Mouse (Mus musculus): ENCODE results near the gene Sfswap. TPM values are rescaled to one million over a fixed set of nuclear protein-coding genes. Genes with fewer than 3 reads are reported as not detected.
"Not testable (repeated sequence)": the region's sequence is repeated elsewhere in the genome, so short reads cannot be mapped to it uniquely, and the experiment has no call there.

Sfswap gene
- total RNA-seq, 1 experiment = 69.5 TPM

DNA sequence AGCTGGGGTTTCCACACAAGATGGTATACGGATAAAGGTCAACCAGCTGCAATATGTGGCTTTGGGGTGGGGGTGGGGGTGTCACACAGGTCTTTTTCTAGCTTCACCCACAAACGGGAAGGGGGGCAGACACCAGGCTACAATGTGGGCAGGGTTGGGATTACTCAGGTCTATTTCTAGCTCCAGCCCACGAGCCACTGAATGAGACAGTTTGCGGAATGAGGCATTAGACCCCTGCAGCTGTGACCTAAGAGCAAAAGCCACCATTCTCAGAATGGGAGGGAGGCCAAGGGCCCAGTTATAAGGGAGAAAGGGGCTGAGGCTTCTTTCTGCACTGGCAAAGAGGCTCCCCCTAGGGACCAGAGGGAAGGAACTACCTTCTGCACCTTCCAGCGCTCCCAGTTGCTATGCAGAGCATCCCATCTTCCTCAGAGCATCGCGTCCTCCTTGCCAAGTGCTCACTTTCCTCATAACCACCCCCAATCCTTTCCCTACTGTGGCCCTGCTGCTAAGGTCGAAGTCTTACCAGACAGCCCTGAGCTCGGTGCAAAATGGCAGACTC lies 44.4 kb upstream of the Sfswap start:
- Histone ChIP-seq H3K9me3 (ENCODE audit: control insufficient read depth, insufficient read depth, low read depth, low read length) (no peaks in the 10 kb centered on the region), H3K4me3 (ENCODE audit: insufficient read depth in 1 of 2, low read depth in 1 of 2, low read length in 2 of 2, poor library complexity in 1 of 2, severe bottlenecking in 1 of 2) (no peak overlapping the region), H3K4me1 (ENCODE audit: control insufficient read depth in 2 of 2, insufficient read depth in 2 of 2, low read length in 2 of 2, poor library complexity in 1 of 2) (peaks cover 0 to 9% of the 10 kb centered on the region in 2 experiments; a peak in 1 of 4 replicates), H3K36me3 (ENCODE audit: control insufficient read depth, insufficient read depth, low read length, poor library complexity, severe bottlenecking) (no peaks in the 10 kb centered on the region), H3K9ac (ENCODE audit: insufficient read depth, low read depth, low read length, poor library complexity, severe bottlenecking) (no peak overlapping the region), H3K27ac (ENCODE audit: insufficient read depth, low read depth, low read length, poor library complexity, severe bottlenecking) (no peak overlapping the region)
- TF ChIP-seq ZNF384 (IDR thresholded peaks at IDR 0.05; ENCODE audit: low read depth, low read length) (no peak), ZC3H11A (IDR thresholded peaks at IDR 0.05; ENCODE audit: borderline replicate concordance, low read depth, low read length) (no peak), HCFC1 (IDR thresholded peaks at IDR 0.05; ENCODE audit: borderline replicate concordance, insufficient read depth, low read length) (no peak), CHD2 (IDR thresholded peaks at IDR 0.05; ENCODE audit: low read depth, low read length) (no peak), MAFK (IDR thresholded peaks at IDR 0.05; ENCODE audit: insufficient read depth, low read depth, low read length) (no peak)
- in situ Hi-C loops (cut with MboI; ENCODE audit: low sequenced_read_pairs in 2 of 2, unreplicated experiment in 2 of 2) = no loop called here
- no peak for DNase-seq (ENCODE audit: low read depth, low spot score)

DNA sequence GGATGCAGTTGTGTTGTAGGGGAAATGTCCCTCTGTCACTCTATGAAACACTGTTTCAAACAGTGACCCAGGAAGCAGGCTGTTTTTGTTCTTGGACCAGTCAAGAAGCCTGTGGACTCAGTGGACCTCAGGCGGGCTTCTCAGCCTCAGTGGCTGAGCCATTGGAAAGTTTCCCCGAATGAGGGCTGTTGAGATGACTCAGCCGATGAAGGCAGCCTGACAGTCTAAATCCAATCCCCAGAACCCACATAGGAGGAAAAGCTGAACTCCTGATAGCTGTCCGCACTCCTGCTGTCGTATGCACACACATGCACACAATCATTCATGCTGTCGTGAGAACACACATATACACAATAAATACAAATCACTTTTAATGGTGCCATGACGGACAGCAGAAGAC lies 42.9 kb upstream of the Sfswap start:
- Histone ChIP-seq H3K27ac (ENCODE audit: insufficient read depth, low read depth, low read length, poor library complexity, severe bottlenecking) (no peak overlapping the region), H3K4me1 (ENCODE audit: control insufficient read depth in 2 of 2, insufficient read depth in 2 of 2, low read length in 2 of 2, poor library complexity in 1 of 2) (peaks cover 0 to 9% of the 10 kb centered on the region in 2 experiments; a peak in 1 of 4 replicates), H3K4me3 (ENCODE audit: insufficient read depth in 1 of 2, low read depth in 1 of 2, low read length in 2 of 2, poor library complexity in 1 of 2, severe bottlenecking in 1 of 2) (no peak overlapping the region), H3K36me3 (ENCODE audit: control insufficient read depth, insufficient read depth, low read length, poor library complexity, severe bottlenecking) (no peaks in the 10 kb centered on the region), H3K9me3 (ENCODE audit: control insufficient read depth, insufficient read depth, low read depth, low read length) (no peaks in the 10 kb centered on the region), H3K9ac (ENCODE audit: insufficient read depth, low read depth, low read length, poor library complexity, severe bottlenecking) (no peak overlapping the region)
- no peak for TF ChIP-seq HCFC1 (IDR thresholded peaks at IDR 0.05; ENCODE audit: borderline replicate concordance, insufficient read depth, low read length)
- no peak for TF ChIP-seq MAFK (IDR thresholded peaks at IDR 0.05; ENCODE audit: insufficient read depth, low read depth, low read length)
- TF ChIP-seq CHD2 (IDR thresholded peaks at IDR 0.05; ENCODE audit: low read depth, low read length) = no peak
- TF ChIP-seq ZNF384 (IDR thresholded peaks at IDR 0.05; ENCODE audit: low read depth, low read length) = no peak
- TF ChIP-seq ZC3H11A (IDR thresholded peaks at IDR 0.05; ENCODE audit: borderline replicate concordance, low read depth, low read length) = no peak
- DNase-seq (ENCODE audit: low read depth, low spot score) = no peak
- in situ Hi-C loops (cut with MboI; ENCODE audit: low sequenced_read_pairs in 2 of 2, unreplicated experiment in 2 of 2) = no loop called here

DNA sequence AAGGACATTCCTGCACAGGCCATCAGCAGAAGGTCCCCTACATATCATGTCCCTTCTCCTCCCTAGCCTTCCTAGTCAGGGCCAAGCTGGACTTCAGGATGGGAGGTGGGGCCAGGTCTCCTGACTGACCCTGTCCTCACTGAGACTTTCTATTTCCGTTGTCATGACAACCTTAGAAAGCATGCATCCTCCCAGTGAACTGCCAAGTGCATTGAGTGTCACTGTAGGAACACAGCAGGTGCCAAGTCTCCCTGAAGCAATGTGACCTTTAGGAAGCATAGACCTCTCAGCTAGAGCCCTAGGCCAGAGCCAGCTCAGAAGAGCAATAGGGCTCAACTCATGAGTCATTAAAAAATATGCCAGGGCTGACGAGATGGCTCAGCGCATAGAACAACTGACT lies 42.5 kb upstream of the Sfswap start:
- TF ChIP-seq ZC3H11A (IDR thresholded peaks at IDR 0.05; ENCODE audit: borderline replicate concordance, low read depth, low read length) (no peak), MAFK (IDR thresholded peaks at IDR 0.05; ENCODE audit: insufficient read depth, low read depth, low read length) (no peak), HCFC1 (IDR thresholded peaks at IDR 0.05; ENCODE audit: borderline replicate concordance, insufficient read depth, low read length) (no peak), ZNF384 (IDR thresholded peaks at IDR 0.05; ENCODE audit: low read depth, low read length) (no peak), CHD2 (IDR thresholded peaks at IDR 0.05; ENCODE audit: low read depth, low read length) (no peak)
- Histone ChIP-seq H3K4me3 (ENCODE audit: insufficient read depth in 1 of 2, low read depth in 1 of 2, low read length in 2 of 2, poor library complexity in 1 of 2, severe bottlenecking in 1 of 2) (no peak overlapping the region), H3K9me3 (ENCODE audit: control insufficient read depth, insufficient read depth, low read depth, low read length) (no peaks in the 10 kb centered on the region), H3K27ac (ENCODE audit: insufficient read depth, low read depth, low read length, poor library complexity, severe bottlenecking) (no peak overlapping the region), H3K36me3 (ENCODE audit: control insufficient read depth, insufficient read depth, low read length, poor library complexity, severe bottlenecking) (no peaks in the 10 kb centered on the region), H3K4me1 (ENCODE audit: control insufficient read depth in 2 of 2, insufficient read depth in 2 of 2, low read length in 2 of 2, poor library complexity in 1 of 2) (peaks cover 0 to 9% of the 10 kb centered on the region in 2 experiments; a peak in 1 of 4 replicates), H3K9ac (ENCODE audit: insufficient read depth, low read depth, low read length, poor library complexity, severe bottlenecking) (no peak overlapping the region)
- no peak for DNase-seq (ENCODE audit: low read depth, low spot score)
- in situ Hi-C loops (cut with MboI; ENCODE audit: low sequenced_read_pairs in 2 of 2, unreplicated experiment in 2 of 2) = no loop called here

DNA sequence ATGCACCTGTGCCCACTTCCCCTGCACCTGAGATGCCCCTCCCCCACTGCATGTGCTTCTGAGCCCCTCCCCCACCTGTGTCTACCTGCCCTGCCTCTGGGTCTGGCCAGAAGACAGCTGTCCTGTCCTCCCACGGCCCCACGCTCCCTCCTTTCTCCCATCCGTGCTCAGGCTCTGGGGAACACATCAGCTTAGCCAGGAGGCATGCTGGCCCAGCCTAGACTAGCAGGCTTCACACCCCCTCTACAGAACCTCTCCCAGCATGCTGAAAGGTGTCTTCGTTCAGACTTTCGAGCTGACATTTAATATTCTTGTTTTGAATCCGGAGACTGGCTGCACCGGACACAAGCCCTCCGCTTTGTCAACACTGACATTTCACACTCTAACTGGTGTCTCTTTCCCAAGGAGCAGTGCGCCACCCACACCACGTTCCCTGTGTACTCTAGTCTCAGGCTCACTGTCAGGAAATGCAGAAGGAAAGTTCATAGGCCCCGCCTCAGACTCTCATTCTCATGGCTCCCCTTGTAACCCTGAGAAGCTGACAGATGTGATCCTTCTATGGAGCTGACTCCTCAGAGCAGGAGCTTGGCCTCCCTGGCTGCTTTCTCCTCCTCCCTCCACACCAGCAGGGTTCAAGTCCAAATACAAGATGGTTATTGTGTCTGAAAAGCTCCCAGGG lies 40.1 kb upstream of the Sfswap start:
- H3K9me3 ChIP-seq (ENCODE audit: control insufficient read depth, insufficient read depth, low read depth, low read length) = no peaks in the 10 kb centered on the region
- no peak overlapping the region for H3K9ac ChIP-seq (ENCODE audit: insufficient read depth, low read depth, low read length, poor library complexity, severe bottlenecking)
- in situ Hi-C loops (cut with MboI; ENCODE audit: low sequenced_read_pairs in 2 of 2, unreplicated experiment in 2 of 2) = no loop called here
- DNase-seq (ENCODE audit: low read depth, low spot score) = no peak
- H3K36me3 ChIP-seq (ENCODE audit: control insufficient read depth, insufficient read depth, low read length, poor library complexity, severe bottlenecking) = no peaks in the 10 kb centered on the region
- H3K4me1 ChIP-seq (ENCODE audit: control insufficient read depth in 2 of 2, insufficient read depth in 2 of 2, low read length in 2 of 2, poor library complexity in 1 of 2) = peaks cover 0 to 5% of the 10 kb centered on the region in 2 experiments; a peak in 1 of 4 replicates
- H3K27ac ChIP-seq (ENCODE audit: insufficient read depth, low read depth, low read length, poor library complexity, severe bottlenecking) = no peak overlapping the region
- H3K4me3 ChIP-seq (ENCODE audit: insufficient read depth in 1 of 2, low read depth in 1 of 2, low read length in 2 of 2, poor library complexity in 1 of 2, severe bottlenecking in 1 of 2) = no peak overlapping the region
- no peak for TF ChIP-seq CHD2 (IDR thresholded peaks at IDR 0.05; ENCODE audit: low read depth, low read length)
- no peak for TF ChIP-seq ZNF384 (IDR thresholded peaks at IDR 0.05; ENCODE audit: low read depth, low read length)
- TF ChIP-seq MAFK (IDR thresholded peaks at IDR 0.05; ENCODE audit: insufficient read depth, low read depth, low read length) = no peak
- TF ChIP-seq ZC3H11A (IDR thresholded peaks at IDR 0.05; ENCODE audit: borderline replicate concordance, low read depth, low read length) = no peak

GRCm38 (mm10) chr5:129463648-129464047 lies 37.4 kb upstream of the Sfswap start:
- H3K9me3 ChIP-seq (ENCODE audit: control insufficient read depth, insufficient read depth, low read depth, low read length); in situ Hi-C loops (cut with MboI; ENCODE audit: low sequenced_read_pairs in 2 of 2, unreplicated experiment in 2 of 2); H3K4me1 ChIP-seq (ENCODE audit: control insufficient read depth in 2 of 2, insufficient read depth in 2 of 2, low read length in 2 of 2, poor library complexity in 1 of 2); H3K36me3 ChIP-seq (ENCODE audit: control insufficient read depth, insufficient read depth, low read length, poor library complexity, severe bottlenecking); H3K9ac ChIP-seq (ENCODE audit: insufficient read depth, low read depth, low read length, poor library complexity, severe bottlenecking); H3K27ac ChIP-seq (ENCODE audit: insufficient read depth, low read depth, low read length, poor library complexity, severe bottlenecking); H3K4me3 ChIP-seq (ENCODE audit: insufficient read depth in 1 of 2, low read depth in 1 of 2, low read length in 2 of 2, poor library complexity in 1 of 2, severe bottlenecking in 1 of 2); DNase-seq (ENCODE audit: low read depth, low spot score): not testable (repeated sequence)
